In the genomic region with DNA sequence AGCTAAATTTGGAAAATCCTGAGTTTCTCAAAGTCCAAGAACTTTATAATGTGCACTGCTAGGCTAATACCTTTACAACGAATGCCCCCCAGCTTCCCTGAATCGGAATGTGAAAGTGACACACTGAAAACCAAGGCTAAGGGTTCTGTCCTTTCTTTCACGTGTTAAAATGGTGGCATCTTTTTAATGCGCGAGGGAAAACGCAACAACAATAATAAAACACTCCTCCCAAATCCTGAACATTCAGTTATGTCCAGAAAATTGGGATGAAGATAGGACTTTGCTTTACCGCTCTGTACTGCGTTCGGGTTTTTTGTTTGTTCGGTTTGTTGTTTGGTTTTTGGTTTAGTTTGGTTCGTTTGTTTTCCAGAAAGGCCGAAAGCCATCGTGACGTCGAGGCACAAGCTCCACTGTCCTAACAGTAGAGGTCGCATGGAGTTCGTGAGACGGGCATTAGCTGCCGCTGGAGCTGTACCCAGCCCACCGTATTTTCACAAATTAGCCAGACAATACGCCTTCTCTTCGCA, we compare ENCODE assay signal across 8 mouse cellular contexts. TPM values are rescaled to one million over a fixed set of nuclear protein-coding genes. Genes with fewer than 3 reads are reported as not detected.
DNase-seq lines count a peak whose midpoint lies in the region; ATAC-seq lines count a peak whose summit lies in the region.

No protein-coding gene starts in this region.

- no peaks in the 10 kb centered on the region for H3K36me3 ChIP-seq in hindbrain, embryonic 16.5 days (ENCODE audit: control insufficient read depth, insufficient read depth, low read length)

- peak overlapping the region; percentile 97 for H3K27ac ChIP-seq in hindbrain, embryonic 16.5 days (ENCODE audit: low read depth, low read length)

- ATAC-seq in hindbrain, embryonic 16.5 days: peak; percentile 72

- WGBS in hindbrain, embryonic 16.5 days: under 1% methylated on average over 22 of the region's 22 CpGs

- peaks cover 6% of the 10 kb centered on the region for H3K4me1 ChIP-seq in hindbrain, embryonic 16.5 days (ENCODE audit: control insufficient read depth, insufficient read depth, low read depth, low read length)

- H3K9ac ChIP-seq in hindbrain, embryonic 16.5 days (ENCODE audit: low read depth, low read length): peak overlapping the region; percentile 83

- H3K9me3 ChIP-seq in hindbrain, embryonic 16.5 days (ENCODE audit: control insufficient read depth, low read length): no peaks in the 10 kb centered on the region

- no peaks in the 10 kb centered on the region for H3K27me3 ChIP-seq in hindbrain, embryonic 16.5 days (replicated peaks; ENCODE audit: control insufficient read depth, insufficient read depth, low read length)

- H3K4me2 ChIP-seq in hindbrain, embryonic 16.5 days (ENCODE audit: low read length): peak overlapping the region; percentile 70

- peak overlapping the region; percentile 68 for H3K4me3 ChIP-seq in hindbrain, embryonic 16.5 days (ENCODE audit: low read length)

- peak; percentile 95 for DNase-seq in R1 (ENCODE audit: low read depth, low spot score)
- DNase-seq in cerebellum, postnatal 14 days: peak; percentile 76 to 78
- peak; percentile 53 to 63 for DNase-seq in frontal cortex, postnatal 36 days (ENCODE audit: low spot score in 2 of 2)
- DNase-seq in left cerebral cortex, adult 11 months (ENCODE audit: low spot score): peak; percentile 27
- peak; percentile 84 for DNase-seq in lung, postnatal 36 days
- peak; percentile 46 for DNase-seq in right cerebral cortex, adult 18-20 months
- no peak for DNase-seq in urinary bladder, adult 2 months (ENCODE audit: low spot score)

RNA-seq across cellular contexts. Expression of gene Gsta4, which starts 6.3 kb away (rescaled TPM):
- 28.5 and 30.6 TPM in 2 replicates for polyA plus RNA-seq in hindbrain, embryonic 16.5 days (2015; fragmentation: Nextera tagmentation; extraction: Ambion mirVana)
- 1,883 and 2,290 TPM in 2 replicates for polyA plus RNA-seq in urinary bladder, adult 2 months (2012; rRNA removed)

RNA-seq across cellular contexts. Expression of gene Gsta1, which starts 54.2 kb away (rescaled TPM):
- polyA plus RNA-seq in hindbrain, embryonic 16.5 days (2015; fragmentation: Nextera tagmentation; extraction: Ambion mirVana): not detected in 2 replicates
- 6.8 and 7.6 TPM in 2 replicates for polyA plus RNA-seq in urinary bladder, adult 2 months (2012; rRNA removed)

Comparison
In these comparisons a context has a peak if more than half of its experiments do, and no peak if none do; other contexts are left out.
1. RNA of gene Gsta4, which starts 6.3 kb away (polyA plus RNA-seq): 1,883 to 2,290 TPM in urinary bladder, adult 2 months; 28.5 to 30.6 TPM in hindbrain, embryonic 16.5 days; every median in the first group is over 10 times any median in the second.